Mouse (Mus musculus) left cerebral cortex, postnatal 25 days (tissue): ENCODE results near the gene Pccb. TPM values are rescaled to one million over a fixed set of nuclear protein-coding genes. Genes with fewer than 3 reads are reported as not detected.

ENCODE experiments used
- total RNA-seq, 2 experiments: library from RNA; stranded (reverse); gene quantifications; 2 replicates each; pipeline ENCODE4 v1.2.3; 2021

Pccb gene
- total RNA-seq, 2 experiments from 2014 or later = 37.6 to 39.0 TPM

Other genes starting within 250 kb of the Pccb start
- 10 to 100 TPM; 58.8 to 61.2 TPM for gene Msl2, start 39.2 kb upstream of the Pccb start, total RNA-seq
- gene Ppp2r3a, start 216.9 kb upstream of the Pccb start, total RNA-seq = 10 to 100 TPM; 17.4 to 19.5 TPM